In genomic region chr6:135629236-135629635, GRCm38 (mm10) we compare ENCODE assay signal across 24 mouse cellular contexts.
DNase-seq lines count a peak whose midpoint lies in the region; TF ChIP-seq lines count a peak whose summit lies in the region.
"Had no signal": no experiment of that assay in that cellular context is flagged by ENCODE, and none has a peak within 500 bp of the region (broad histone marks: within the 10 kb centered on the region; RNA-seq: fewer than 3 reads in every experiment).

No protein-coding gene starts in this region.

- WGBS in kidney, adult 2 months, result 78% methylated on average over 3 of the region's 3 CpGs

- TF ChIP-seq CTCF in kidney, adult 2 months (conservative IDR thresholded peaks at IDR 0.05; ENCODE audit: insufficient read depth, insufficient read length, low read depth, low read length), result no peak

- no peaks in the 10 kb centered on the region for H3K4me1 ChIP-seq in kidney, adult 2 months (ENCODE audit: control insufficient read depth, insufficient read depth, low read length)
- H3K4me1 ChIP-seq: heart, embryonic 15.5 days had no signal

- no peaks in the 10 kb centered on the region for H3K36me3 ChIP-seq in kidney, adult 2 months (ENCODE audit: control insufficient read depth, insufficient read depth, low read length)
- H3K36me3 ChIP-seq: forebrain, embryonic 10.5 days; heart, embryonic 12.5 days; heart, embryonic 15.5 days; hindbrain, embryonic 10.5 days had no signal

- H3K27me3 ChIP-seq in kidney, adult 2 months (replicated peaks; ENCODE audit: control insufficient read depth, insufficient read depth, low read length), result no peaks in the 10 kb centered on the region
- H3K27me3 ChIP-seq: CH12.LX; heart, embryonic 12.5 days; heart, embryonic 15.5 days had no signal

- no peak overlapping the region for H3K4me3 ChIP-seq in kidney, adult 2 months (ENCODE audit: insufficient read depth, low read depth, low read length)
- H3K4me3 ChIP-seq: forebrain, embryonic 10.5 days; heart, embryonic 12.5 days; heart, embryonic 15.5 days; hindbrain, embryonic 10.5 days had no signal

- TF ChIP-seq POLR2A in kidney, adult 2 months (IDR thresholded peaks at IDR 0.05; ENCODE audit: low read depth, low read length), result no peak

- intact Hi-C loops in left cerebral cortex, postnatal 4 days (cut with DNase I), result no loop called here

- peak; percentile 55 to 61 for DNase-seq in cerebellum, postnatal 10 days
- DNase-seq in cerebellum, adult 9-10 months, result no peak
- peak; percentile 19 for DNase-seq in kidney, adult 2 months
- no peak for DNase-seq in kidney, postnatal 25 days
- peak; percentile 37 for DNase-seq in left cerebral cortex, postnatal 4 days
- no peak for DNase-seq in left cerebral cortex, adult 9 months (ENCODE audit: low spot score in 2 of 2)
- DNase-seq in 416B (ENCODE audit: low read depth), result peak; percentile 5
- DNase-seq in neural tube, embryonic 10.5 days (ENCODE audit: extremely low spot score, low spot score), result no peak
- DNase-seq: adrenal gland, adult 2 months; adrenal gland, postnatal 14 days; B cell, adult 2 months; cerebellum, adult 11-12 months; cerebellum, adult 8-10 months; gastrocnemius, postnatal 25 days; heart, adult 18-20 months; heart, postnatal 10 days; heart, postnatal 36 days had no signal

- H3K27ac ChIP-seq in kidney, adult 2 months (ENCODE audit: insufficient read depth, low read depth, low read length), result no peak overlapping the region
- H3K27ac ChIP-seq: forebrain, embryonic 10.5 days; heart, embryonic 15.5 days; hindbrain, embryonic 10.5 days; hindbrain, embryonic 14.5 days; hindbrain, postnatal 0 days had no signal

Comparison
In these comparisons a context has a peak if more than half of its experiments do, and no peak if none do; other contexts are left out.
1. DNase-seq: peak in cerebellum, postnatal 10 days (2 of 2), kidney, adult 2 months (single experiment), left cerebral cortex, postnatal 4 days (single experiment) and 416B (single experiment); none in cerebellum, adult 9-10 months (single experiment), kidney, postnatal 25 days (0 of 2), left cerebral cortex, adult 9 months (0 of 2) and neural tube, embryonic 10.5 days (single experiment).